Mouse (Mus musculus): ENCODE results near the gene Vmn1r10.

The Vmn1r10 gene

GRCm38 (mm10) chr6:57109154-57109553 is at the start of gene Vmn1r10:
TSS of gene Vmn1r10 (plus strand) at chr6:57109454.
- no peak for DNase-seq (ENCODE audit: extremely low spot score, low read depth, low spot score)

DNA sequence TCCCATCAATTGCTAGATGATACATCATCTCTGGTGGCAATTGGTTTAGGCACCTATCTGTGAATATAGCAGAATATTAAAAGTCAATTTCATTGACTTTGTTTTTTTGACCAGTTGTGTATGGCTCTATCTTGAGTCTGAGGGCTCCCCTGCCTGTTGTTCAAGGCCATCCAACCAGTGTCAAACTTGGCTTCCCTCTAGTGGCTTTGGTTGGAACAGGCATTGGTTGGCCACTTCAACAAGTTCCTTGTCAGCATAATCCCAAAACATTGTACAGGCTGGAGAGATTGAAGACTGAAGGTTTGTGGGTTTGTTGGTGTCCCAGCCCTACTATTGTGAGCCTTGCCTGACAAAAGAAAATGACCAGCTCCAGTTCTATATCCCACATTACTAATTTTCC is 45.5 kb upstream of the Vmn1r10 start:
- DNase-seq (ENCODE audit: extremely low spot score, low read depth, low spot score): no peak

- DNase-seq (ENCODE audit: extremely low spot score, low read depth, low spot score): no peak
These were observed 42.8 kb upstream of the Vmn1r10 start, which contains the start of gene Vmn1r9 for GRCm38 (mm10) chr6:57066487-57066886. TSS of gene Vmn1r9 (plus strand) at chr6:57066787.

- DNase-seq (ENCODE audit: extremely low spot score, low read depth, low spot score): no peak
These were observed 2.9 kb upstream of the Vmn1r10 start for GRCm38 (mm10) chr6:57106358-57106757.

GRCm38 (mm10) chr6:57133155-57133554 is 23.9 kb downstream of the Vmn1r10 start, which contains the start of gene Vmn1r11:
TSS of gene Vmn1r11 (plus strand) at chr6:57133455.
- DNase-seq (ENCODE audit: extremely low spot score, low read depth, low spot score): no peak

GRCm38 (mm10) chr6:57156619-57157018 is 47.4 kb downstream of the Vmn1r10 start, which contains the start of gene Vmn1r12:
TSS of gene Vmn1r12 (plus strand) at chr6:57156919.
- DNase-seq (ENCODE audit: extremely low spot score, low read depth, low spot score): no peak

All from hindlimb bud, embryonic 11.5 days (tissue).